Mouse (Mus musculus) MEL (cell line): ENCODE results near the gene Gm14569. TPM values are rescaled to one million over a fixed set of nuclear protein-coding genes. Genes with fewer than 3 reads are reported as not detected.
A peak's percentile ranks its signal among the peaks of the same experiment; 100 is the strongest.

Experiments used
- DNase-seq: peaks from one replicate; pipeline ENCODE4 v3.0.0; 2011; ENCODE audit warnings: low read depth, low spot score
- H3K27ac ChIP-seq: 2 replicates; pipeline ENCODE4 v1.5.1; 2012; ENCODE audit warnings: low read depth, mild to moderate bottlenecking, control low read depth, low read length, moderate library complexity; ENCODE audit not compliant: control insufficient read depth
- H3K27me3 ChIP-seq, 2 experiments: fragments of 150-350 bp in 1 of 2; sonication (generic) in 1 of 2; 2 replicates each; pipeline ENCODE4 v1.6.1; 2012; ENCODE audit warnings: low read length in 2 of 2, mild to moderate bottlenecking in 2 of 2, improper control_type of control experiment in 1 of 2, moderate library complexity in 1 of 2; ENCODE audit not compliant: insufficient read depth in 2 of 2, control insufficient read depth in 1 of 2
- H3K36me3 ChIP-seq, 2 experiments: 2 replicates each; pipeline ENCODE4 v1.6.1; 2012 to 2014; ENCODE audit warnings: low read length in 2 of 2, improper control_type of control experiment in 1 of 2, inconsistent platforms in 1 of 2, mild to moderate bottlenecking in 1 of 2; ENCODE audit not compliant: insufficient read depth in 2 of 2, control insufficient read depth in 1 of 2
- H3K4me1 ChIP-seq, 2 experiments: fragments of 150-350 bp in 1 of 2; sonication (generic) in 1 of 2; 2 replicates each; pipeline ENCODE4 v1.6.1; 2012; ENCODE audit warnings: low read length in 2 of 2, improper control_type of control experiment in 1 of 2, mild to moderate bottlenecking in 1 of 2; ENCODE audit not compliant: insufficient read depth in 2 of 2, control insufficient read depth in 1 of 2
- H3K4me3 ChIP-seq, 2 experiments: fragments of 150-350 bp in 1 of 2; sonication (generic) in 1 of 2; 2 replicates each; pipeline ENCODE4 v1.5.1; 2012; ENCODE audit warnings: low read depth in 2 of 2, low read length in 2 of 2, mild to moderate bottlenecking in 2 of 2, moderate library complexity in 2 of 2, control low read depth in 1 of 2, improper control_type of control experiment in 1 of 2; ENCODE audit not compliant: control insufficient read depth in 1 of 2, insufficient read depth in 1 of 2
- H3K79me2 ChIP-seq: 2 replicates; pipeline ENCODE4 v1.6.1; 2012; ENCODE audit warnings: mild to moderate bottlenecking, low read length, moderate library complexity; ENCODE audit not compliant: control insufficient read depth, poor library complexity, insufficient read depth
- H3K9ac ChIP-seq: 2 replicates; pipeline ENCODE4 v1.6.1; 2012; ENCODE audit warnings: low read depth, mild to moderate bottlenecking, control low read depth, low read length, moderate library complexity; ENCODE audit not compliant: control insufficient read depth, poor library complexity, severe bottlenecking
- H3K9me3 ChIP-seq: fragments of 150-350 bp; sonication (generic); replicated peaks from 2 replicates; pipeline ENCODE4 v1.6.1; 2012; ENCODE audit warnings: mild to moderate bottlenecking, low read length, improper control_type of control experiment, moderate library complexity; ENCODE audit not compliant: insufficient read depth
- CHD2 ChIP-seq: IDR thresholded peaks from 2 replicates; pipeline ENCODE4 v1.6.1; 2011; ENCODE audit warnings: low read length, improper control_type of control experiment
- CTCF ChIP-seq, 3 experiments: IDR thresholded peaks in 2 of 3; conservative IDR thresholded peaks in 1 of 3; 2 replicates each; pipeline ENCODE4 v1.5.1; 2011 to 2012; ENCODE audit warnings: low read length in 3 of 3, low read depth in 2 of 3, mild to moderate bottlenecking in 2 of 3, improper control_type of control experiment in 1 of 3, inconsistent platforms in 1 of 3, mixed read lengths in 1 of 3, moderate library complexity in 1 of 3; ENCODE audit not compliant: control insufficient read depth in 1 of 3, insufficient read depth in 1 of 3, poor library complexity in 1 of 3, severe bottlenecking in 1 of 3
- ELF1 ChIP-seq: IDR thresholded peaks from 2 replicates; pipeline ENCODE4 v1.6.1; 2014; ENCODE audit warnings: low read depth, mild to moderate bottlenecking, inconsistent platforms, low read length, improper control_type of control experiment, moderate library complexity
- EP300 ChIP-seq, 2 experiments: IDR thresholded peaks; 2 replicates each; pipeline ENCODE4 v1.6.1; 2011; ENCODE audit warnings: improper control_type of control experiment in 2 of 2, low read length in 2 of 2, low read depth in 1 of 2, mild to moderate bottlenecking in 1 of 2
- ETS1 ChIP-seq: IDR thresholded peaks from 2 replicates; pipeline ENCODE4 v1.6.1; 2012; ENCODE audit warnings: low read depth, mild to moderate bottlenecking, inconsistent platforms, low read length, improper control_type of control experiment, moderate library complexity
- GABPA ChIP-seq: IDR thresholded peaks from 2 replicates; pipeline ENCODE4 v1.6.1; 2012; ENCODE audit warnings: low read depth, mild to moderate bottlenecking, inconsistent platforms, low read length, improper control_type of control experiment, moderate library complexity
- HCFC1 ChIP-seq: IDR thresholded peaks from 2 replicates; pipeline ENCODE4 v1.6.1; 2012; ENCODE audit warnings: low read depth, mild to moderate bottlenecking, inconsistent platforms, low read length, improper control_type of control experiment, moderate library complexity
- JUND ChIP-seq: IDR thresholded peaks from 2 replicates; pipeline ENCODE4 v1.6.1; 2011; ENCODE audit warnings: low read depth, mild to moderate bottlenecking, improper control_type of control experiment, low read length
- MAFK ChIP-seq: IDR thresholded peaks from 2 replicates; pipeline ENCODE4 v1.6.1; 2011; ENCODE audit warnings: low read depth, mild to moderate bottlenecking, low read length, improper control_type of control experiment, borderline replicate concordance
- MEF2A ChIP-seq: IDR thresholded peaks from 2 replicates; pipeline ENCODE4 v1.6.1; 2014; ENCODE audit warnings: low read depth, mild to moderate bottlenecking, inconsistent platforms, low read length, improper control_type of control experiment; ENCODE audit not compliant: poor library complexity, insufficient replicate concordance, severe bottlenecking; ENCODE audit errors: extremely low read depth
- MYC ChIP-seq: IDR thresholded peaks from 2 replicates; pipeline ENCODE4 v1.6.1; 2011; ENCODE audit warnings: low read depth, mild to moderate bottlenecking, low read length, improper control_type of control experiment, moderate library complexity
- NRF1 ChIP-seq: IDR thresholded peaks from 2 replicates; pipeline ENCODE4 v1.6.1; 2014; ENCODE audit warnings: low read depth, mild to moderate bottlenecking, inconsistent platforms, low read length, improper control_type of control experiment, moderate library complexity; ENCODE audit not compliant: poor library complexity, insufficient read depth, severe bottlenecking
- SMC3 ChIP-seq: IDR thresholded peaks from 2 replicates; pipeline ENCODE4 v1.6.1; 2011; ENCODE audit warnings: low read depth, low read length, improper control_type of control experiment
- TAL1 ChIP-seq: IDR thresholded peaks from 2 replicates; pipeline ENCODE4 v1.6.1; 2012; ENCODE audit warnings: mild to moderate bottlenecking, inconsistent platforms, low read length, moderate library complexity, mixed read lengths
- UBTF ChIP-seq: IDR thresholded peaks from 2 replicates; pipeline ENCODE4 v1.6.1; 2012; ENCODE audit warnings: low read depth, mild to moderate bottlenecking, inconsistent platforms, low read length, improper control_type of control experiment, moderate library complexity, borderline replicate concordance; ENCODE audit not compliant: insufficient read depth
- USF1 ChIP-seq: IDR thresholded peaks from 2 replicates; pipeline ENCODE4 v1.6.1; 2014; ENCODE audit warnings: low read depth, mild to moderate bottlenecking, inconsistent platforms, low read length, improper control_type of control experiment, moderate library complexity
- USF2 ChIP-seq, 2 experiments: IDR thresholded peaks; 2 replicates each; pipeline ENCODE4 v1.6.1; 2011 to 2012; ENCODE audit warnings: improper control_type of control experiment in 2 of 2, low read length in 2 of 2, borderline replicate concordance in 1 of 2, inconsistent platforms in 1 of 2, low read depth in 1 of 2, mild to moderate bottlenecking in 1 of 2; ENCODE audit not compliant: insufficient read depth in 1 of 2
- ZC3H11A ChIP-seq: IDR thresholded peaks from 2 replicates; pipeline ENCODE4 v1.6.1; 2012; ENCODE audit warnings: low read depth, mild to moderate bottlenecking, inconsistent platforms, low read length, improper control_type of control experiment
- ZMIZ1 ChIP-seq: IDR thresholded peaks from 2 replicates; pipeline ENCODE4 v1.6.1; 2012; ENCODE audit warnings: low read depth, mild to moderate bottlenecking, inconsistent platforms, low read length, improper control_type of control experiment, moderate library complexity
- polyA plus RNA-seq, 2 experiments: library from polyadenylated mRNA; stranded (reverse) in 1 of 2; unstranded in 1 of 2; fragments of >175 nt in 1 of 2; fragments of >200 nt in 1 of 2; gene quantifications; 2 replicates each; pipeline versions ENCODE4 v1.2.1 to v1.2.4; 2012; ENCODE audit warnings: low replicate concordance in 2 of 2, low read depth in 1 of 2; ENCODE audit not compliant: insufficient read length in 2 of 2, insufficient read depth in 1 of 2, missing spikeins in 1 of 2
- total RNA-seq: library from RNA; depleted of rRNA; stranded (reverse); fragments of 300-350 nt; gene quantifications from 2 replicates; pipeline ENCODE4 v1.2.3, GENCODE M21; 2012

Gm14569 gene
- total and polyA plus RNA-seq, 3 experiments = 0.01 TPM; not detected in 2

GRCm38 (mm10) chrX:36487996-36488395 lies 3.6 kb downstream of the Gm14569 start:
- peak; percentile 31 for DNase-seq
- Histone ChIP-seq H3K36me3 (no peaks in the 10 kb centered on the region), H3K4me3 (no peak overlapping the region), H3K27me3 (no peaks in the 10 kb centered on the region), H3K27ac (no peak overlapping the region), H3K4me1 (no peaks in the 10 kb centered on the region), H3K79me2 (no peaks in the 10 kb centered on the region), H3K9me3 (no peaks in the 10 kb centered on the region), H3K9ac (no peak overlapping the region)
- TF ChIP-seq CTCF (IDR thresholded peaks at IDR 0.05 in 2 of 3, conservative IDR thresholded peaks at IDR 0.05 in 1 of 3; ENCODE audit: control insufficient read depth in 1 of 3, insufficient read depth in 1 of 3, low read depth in 2 of 3, low read length in 3 of 3, poor library complexity in 1 of 3, severe bottlenecking in 1 of 3) (peak in 2 of 3 experiments; percentile 55 to 59; a peak in 4 of 6 replicates), USF2 (IDR thresholded peaks at IDR 0.05; ENCODE audit: borderline replicate concordance in 1 of 2, insufficient read depth in 1 of 2, low read depth in 1 of 2, low read length in 2 of 2) (no peak)

DNA sequence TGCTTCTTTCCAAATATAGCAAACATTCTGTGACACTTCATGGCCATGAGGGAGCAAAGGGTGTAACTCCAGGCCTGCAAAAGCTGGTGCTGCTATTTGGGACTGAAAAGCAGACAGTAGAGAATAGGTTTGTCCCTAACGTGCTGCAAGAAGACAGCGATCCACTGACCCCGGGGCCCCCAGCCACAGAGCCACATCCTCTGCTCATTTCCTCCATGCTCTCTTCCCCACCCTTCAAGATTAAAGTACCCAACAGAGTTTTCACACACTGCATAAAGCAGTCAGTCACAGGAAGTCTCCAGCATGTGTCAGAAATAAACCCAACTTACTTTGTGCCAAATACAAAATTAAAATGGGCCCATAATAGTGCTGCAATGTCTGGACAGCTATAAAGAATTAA lies 16.8 kb downstream of the Gm14569 start:
- Histone ChIP-seq H3K27ac (no peak overlapping the region), H3K9me3 (no peaks in the 10 kb centered on the region), H3K36me3 (no peaks in the 10 kb centered on the region), H3K4me1 (no peaks in the 10 kb centered on the region), H3K79me2 (no peaks in the 10 kb centered on the region), H3K27me3 (no peaks in the 10 kb centered on the region), H3K9ac (no peak overlapping the region), H3K4me3 (no peak overlapping the region)
- DNase-seq = no peak
- TF ChIP-seq HCFC1 = no peak
- TF ChIP-seq ZMIZ1 = no peak
- no peak for TF ChIP-seq MEF2A
- TF ChIP-seq NRF1 = no peak
- no peak for TF ChIP-seq SMC3
- TF ChIP-seq EP300 (IDR thresholded peaks at IDR 0.05; ENCODE audit: low read depth in 1 of 2, low read length in 2 of 2) = no peak
- no peak for TF ChIP-seq USF2 (IDR thresholded peaks at IDR 0.05; ENCODE audit: borderline replicate concordance in 1 of 2, insufficient read depth in 1 of 2, low read depth in 1 of 2, low read length in 2 of 2)
- no peak for TF ChIP-seq CTCF (IDR thresholded peaks at IDR 0.05 in 2 of 3, conservative IDR thresholded peaks at IDR 0.05 in 1 of 3; ENCODE audit: control insufficient read depth in 1 of 3, insufficient read depth in 1 of 3, low read depth in 2 of 3, low read length in 3 of 3, poor library complexity in 1 of 3, severe bottlenecking in 1 of 3)
- no peak for TF ChIP-seq GABPA
- no peak for TF ChIP-seq UBTF
- TF ChIP-seq JUND = no peak
- no peak for TF ChIP-seq TAL1
- TF ChIP-seq ETS1 = no peak
- TF ChIP-seq ZC3H11A = no peak
- no peak for TF ChIP-seq USF1
- TF ChIP-seq MAFK = no peak
- TF ChIP-seq CHD2 = no peak
- TF ChIP-seq MYC = no peak
- TF ChIP-seq ELF1 = no peak
